Mouse (Mus musculus) liver, embryonic 16.5 days (tissue): ENCODE measurements around the gene Gm4871. TPM values are rescaled to one million over a fixed set of nuclear protein-coding genes. Genes with fewer than 3 reads are reported as not detected.
"Not testable (repeated sequence)": the region's sequence is repeated elsewhere in the genome, so short reads cannot be mapped to it uniquely, and the experiment has no call there.

Source experiments
- ATAC-seq: fragments of 200-750 bp; cut with Nextera tagmentation; 2 replicates; pipeline ENCODE4 v1.8.0; 2017; ENCODE audit warnings: low read depth, mild to moderate bottlenecking, moderate number of reproducible peaks, moderate library complexity
- H3K27ac ChIP-seq: fragments of 300-500 bp; sonication (generic); 2 replicates; pipeline ENCODE4 v1.5.1; 2014; ENCODE audit warnings: mild to moderate bottlenecking, low read length
- H3K27me3 ChIP-seq: fragments of 300-500 bp; sonication (generic); 2 replicates; pipeline ENCODE4 v1.6.1; 2014; ENCODE audit warnings: low read depth, low read length, mixed read lengths; ENCODE audit not compliant: control insufficient read depth, insufficient read depth
- H3K36me3 ChIP-seq: fragments of 300-500 bp; sonication (generic); 2 replicates; pipeline ENCODE4 v1.6.1; 2014; ENCODE audit warnings: mild to moderate bottlenecking; ENCODE audit not compliant: control insufficient read depth, insufficient read depth
- H3K4me1 ChIP-seq: fragments of 300-500 bp; sonication (generic); 2 replicates; pipeline ENCODE4 v1.6.1; 2014; ENCODE audit warnings: low read depth, low read length, mixed read lengths; ENCODE audit not compliant: control insufficient read depth
- H3K4me2 ChIP-seq: fragments of 300-500 bp; sonication (generic); 2 replicates; pipeline ENCODE4 v1.6.1; 2014; ENCODE audit warnings: low read depth, low read length, mixed read lengths
- H3K4me3 ChIP-seq: fragments of 300-500 bp; sonication (generic); 2 replicates; pipeline ENCODE4 v1.5.1; 2014; ENCODE audit warnings: low read depth, mild to moderate bottlenecking, low read length
- H3K9ac ChIP-seq: fragments of 300-500 bp; sonication (generic); 2 replicates; pipeline ENCODE4 v1.6.1; 2014; ENCODE audit warnings: low read depth, low read length
- H3K9me3 ChIP-seq: fragments of 300-500 bp; sonication (generic); replicated peaks from 2 replicates; pipeline ENCODE4 v1.6.1; 2016; ENCODE audit warnings: low read length; ENCODE audit not compliant: control insufficient read depth
- WGBS: fragments of 180-500 bp; shearing (Covaris S2); extraction: QIAGEN DNeasy Blood & Tissue Kit; methylation state at CpG from one replicate; pipeline ENCODE4 v1.1.7; 2014; ENCODE audit not compliant: insufficient replicate concordance; 5-methylcytosine and 5-hydroxymethylcytosine counted together
- polyA plus RNA-seq: library from polyadenylated mRNA; unstranded; fragments of >200 nt; fragmentation: Nextera tagmentation; extraction: Ambion mirVana; gene quantifications from 2 replicates; pipeline ENCODE4 v1.2.1, GENCODE M21; 2015

The Gm4871 gene
- not detected in 2 replicates for polyA plus RNA-seq

GRCm38 (mm10) chr5:145032391-145032790 is at the start of gene Gm4871:
Gene Gm4871, minus strand, starts transcription at chr5:145032754.
- not testable (repeated sequence) for H3K27ac ChIP-seq, H3K9me3 ChIP-seq, H3K4me2 ChIP-seq, H3K4me1 ChIP-seq, H3K9ac ChIP-seq, H3K4me3 ChIP-seq, H3K36me3 ChIP-seq, ATAC-seq, H3K27me3 ChIP-seq
- WGBS = 43% methylated on average over 5 of the region's 5 CpGs

GRCm38 (mm10) chr5:145081866-145082613 is 49.5 kb upstream of the Gm4871 start:
- Histone ChIP-seq H3K4me1 (peaks cover 13% of the 10 kb centered on the region), H3K9me3 (no peaks in the 10 kb centered on the region), H3K4me3 (no peak overlapping the region), H3K36me3 (no peaks in the 10 kb centered on the region), H3K27ac (no peak overlapping the region), H3K4me2 (no peak overlapping the region), H3K27me3 (no peaks in the 10 kb centered on the region), H3K9ac (no peak overlapping the region)
- ATAC-seq = no peak
- WGBS = 74% methylated on average over 10 of the region's 10 CpGs

- Histone ChIP-seq H3K4me2 (no peak overlapping the region), H3K9me3 (no peaks in the 10 kb centered on the region), H3K4me1 (no peaks in the 10 kb centered on the region), H3K36me3 (no peaks in the 10 kb centered on the region), H3K4me3 (no peak overlapping the region), H3K9ac (no peak overlapping the region), H3K27me3 (no peaks in the 10 kb centered on the region), H3K27ac (no peak overlapping the region)
- 43% methylated on average over 3 of the region's 3 CpGs for WGBS
- ATAC-seq = no peak
Measured at GRCm38 (mm10) chr5:145075081-145075480, 42.5 kb upstream of the Gm4871 start.

- Histone ChIP-seq H3K4me3 (no peak overlapping the region), H3K4me2 (no peak overlapping the region), H3K9ac (no peak overlapping the region), H3K4me1 (no peaks in the 10 kb centered on the region), H3K27me3 (no peaks in the 10 kb centered on the region), H3K36me3 (no peaks in the 10 kb centered on the region), H3K27ac (no peak overlapping the region), H3K9me3 (no peaks in the 10 kb centered on the region)
- no peak for ATAC-seq
- WGBS = 42% methylated on average over 6 of the region's 6 CpGs
Measured at GRCm38 (mm10) chr5:145071342-145071741, 38.8 kb upstream of the Gm4871 start.

- H3K9ac ChIP-seq = no peak overlapping the region
- H3K4me3 ChIP-seq = no peak overlapping the region
- ATAC-seq = no peak
- no peaks in the 10 kb centered on the region for H3K36me3 ChIP-seq
- no peaks in the 10 kb centered on the region for H3K9me3 ChIP-seq
- 1% methylated on average over 5 of the region's 5 CpGs for WGBS
- no peaks in the 10 kb centered on the region for H3K4me1 ChIP-seq
- no peaks in the 10 kb centered on the region for H3K27me3 ChIP-seq
- no peak overlapping the region for H3K4me2 ChIP-seq
- H3K27ac ChIP-seq = no peak overlapping the region
Measured at GRCm38 (mm10) chr5:145069707-145070106, 37.2 kb upstream of the Gm4871 start.

- Histone ChIP-seq H3K4me1 (no peaks in the 10 kb centered on the region), H3K9ac (no peak overlapping the region), H3K27ac (no peak overlapping the region), H3K9me3 (no peaks in the 10 kb centered on the region), H3K36me3 (no peaks in the 10 kb centered on the region), H3K4me3 (no peak overlapping the region), H3K27me3 (no peaks in the 10 kb centered on the region), H3K4me2 (no peak overlapping the region)
- WGBS = 33% methylated on average over 3 of the region's 3 CpGs
- no peak for ATAC-seq
Measured at GRCm38 (mm10) chr5:145068863-145069262, 36.3 kb upstream of the Gm4871 start.

- no peaks in the 10 kb centered on the region for H3K27me3 ChIP-seq
- no peak for ATAC-seq
- WGBS = 75% methylated on average over 1 of the region's 1 CpGs
Measured at GRCm38 (mm10) chr5:145064765-145065340, 32.3 kb upstream of the Gm4871 start.

GRCm38 (mm10) chr5:145059524-145059923 is 27.0 kb upstream of the Gm4871 start:
- no peak overlapping the region for H3K27ac ChIP-seq
- no peak overlapping the region for H3K4me2 ChIP-seq
- ATAC-seq = no peak; the same call in 1 of the 2 replicates
- no peaks in the 10 kb centered on the region for H3K27me3 ChIP-seq
- no peak overlapping the region for H3K9ac ChIP-seq
- H3K36me3 ChIP-seq = no peaks in the 10 kb centered on the region
- no peaks in the 10 kb centered on the region for H3K4me1 ChIP-seq
- no peaks in the 10 kb centered on the region for H3K9me3 ChIP-seq
- WGBS = 65% methylated on average over 2 of the region's 2 CpGs
- no peak overlapping the region for H3K4me3 ChIP-seq

More at GRCm38 (mm10) chr5:145064765-145065340, 32.3 kb upstream of the Gm4871 start:
- H3K27ac ChIP-seq = no peak overlapping the region
- H3K4me2 ChIP-seq = no peak overlapping the region
- H3K4me3 ChIP-seq = no peak overlapping the region
- no peaks in the 10 kb centered on the region for H3K4me1 ChIP-seq
- no peak overlapping the region for H3K9ac ChIP-seq
- H3K9me3 ChIP-seq = no peaks in the 10 kb centered on the region
- H3K36me3 ChIP-seq = no peaks in the 10 kb centered on the region

GRCm38 (mm10) chr5:145058722-145059121 is 26.2 kb upstream of the Gm4871 start:
- Histone ChIP-seq H3K9me3 (no peaks in the 10 kb centered on the region), H3K27me3 (no peaks in the 10 kb centered on the region), H3K4me2 (no peak overlapping the region), H3K9ac (no peak overlapping the region), H3K36me3 (no peaks in the 10 kb centered on the region), H3K27ac (no peak overlapping the region), H3K4me1 (no peaks in the 10 kb centered on the region), H3K4me3 (no peak overlapping the region)
- ATAC-seq = no peak
- 73% methylated on average over 7 of the region's 7 CpGs for WGBS
